Mouse (Mus musculus) CH12.LX (cell line): Measurements from ENCODE around the gene Rgl1.

Source experiments
- CHD1 ChIP-seq: IDR thresholded peaks from 2 replicates; pipeline ENCODE4 v1.6.1; 2012; ENCODE audit warnings: low read depth, low read length, improper control_type of control experiment, inconsistent platforms
- CTCF ChIP-seq, 2 experiments: IDR thresholded peaks in 1 of 2; conservative IDR thresholded peaks in 1 of 2; 2 replicates each; pipeline ENCODE4 v1.5.1; 2011 to 2012; ENCODE audit warnings: low read depth in 2 of 2, low read length in 2 of 2, improper control_type of control experiment in 1 of 2, inconsistent platforms in 1 of 2, mild to moderate bottlenecking in 1 of 2, moderate library complexity in 1 of 2
- ETS1 ChIP-seq: conservative IDR thresholded peaks from 2 replicates; pipeline ENCODE4 v1.6.1; 2012; ENCODE audit warnings: low read depth, mild to moderate bottlenecking, inconsistent platforms, low read length, improper control_type of control experiment, moderate library complexity
- GABPA ChIP-seq: IDR thresholded peaks from 2 replicates; pipeline ENCODE4 v1.6.1; 2012; ENCODE audit warnings: low read depth, low read length, improper control_type of control experiment, inconsistent platforms; ENCODE audit not compliant: insufficient replicate concordance
- HCFC1 ChIP-seq: IDR thresholded peaks from 2 replicates; pipeline ENCODE4 v1.6.1; 2012; ENCODE audit warnings: low read depth, mild to moderate bottlenecking, inconsistent platforms, low read length, improper control_type of control experiment
- KAT2A ChIP-seq: IDR thresholded peaks from 2 replicates; pipeline ENCODE4 v1.6.1; 2012; ENCODE audit warnings: low read length, improper control_type of control experiment, inconsistent platforms; ENCODE audit not compliant: insufficient replicate concordance
- MAX ChIP-seq: IDR thresholded peaks from 2 replicates; pipeline ENCODE4 v1.6.1; 2011; ENCODE audit warnings: low read length, improper control_type of control experiment
- MAZ ChIP-seq: IDR thresholded peaks from 2 replicates; pipeline ENCODE4 v1.6.1; 2012; ENCODE audit warnings: low read depth, mild to moderate bottlenecking, inconsistent platforms, low read length, improper control_type of control experiment, moderate library complexity
- MXI1 ChIP-seq: IDR thresholded peaks from 2 replicates; pipeline ENCODE4 v1.6.1; 2011; ENCODE audit warnings: mild to moderate bottlenecking, low read depth, low read length, improper control_type of control experiment
- POLR2A ChIP-seq: IDR thresholded peaks from 2 replicates; pipeline ENCODE4 v1.6.1; 2011; ENCODE audit warnings: low read depth, mild to moderate bottlenecking, improper control_type of control experiment, low read length
- POLR2AphosphoS2 ChIP-seq: IDR thresholded peaks from 2 replicates; pipeline ENCODE4 v1.6.1; 2011; ENCODE audit warnings: low read depth, low read length, improper control_type of control experiment
- RAD21 ChIP-seq: IDR thresholded peaks from 2 replicates; pipeline ENCODE4 v1.6.1; 2011; ENCODE audit warnings: low read depth, mild to moderate bottlenecking, low read length, improper control_type of control experiment, moderate library complexity
- TCF12 ChIP-seq: IDR thresholded peaks from 2 replicates; pipeline ENCODE4 v1.6.1; 2014; ENCODE audit warnings: low read depth, mild to moderate bottlenecking, inconsistent platforms, low read length, improper control_type of control experiment
- UBTF ChIP-seq: IDR thresholded peaks from 2 replicates; pipeline ENCODE4 v1.6.1; 2012; ENCODE audit warnings: low read depth, mild to moderate bottlenecking, inconsistent platforms, low read length, improper control_type of control experiment, moderate library complexity

- TF ChIP-seq RAD21 (no peak), POLR2AphosphoS2 (no peak), POLR2A (no peak), CTCF (conservative IDR thresholded peaks at IDR 0.05 in 1 of 2, IDR thresholded peaks at IDR 0.05 in 1 of 2; ENCODE audit: low read depth in 2 of 2, low read length in 2 of 2) (no peak), HCFC1 (no peak), GABPA (no peak), MAZ (no peak), MAX (no peak), MXI1 (no peak), ETS1 (no peak), UBTF (no peak), CHD1 (no peak), KAT2A (no peak), TCF12 (no peak)
These were observed 25.1 kb upstream of the Rgl1 start for GRCm38 (mm10) chr1:152791269-152791668.
